Mouse (Mus musculus): Measurements from ENCODE around the gene Cbarp. TPM values are rescaled to one million over a fixed set of nuclear protein-coding genes. Genes with fewer than 3 reads are reported as not detected.

Gene Cbarp
- polyA plus RNA-seq, 1 experiment from 2014 or later: 30.0 TPM

DNA sequence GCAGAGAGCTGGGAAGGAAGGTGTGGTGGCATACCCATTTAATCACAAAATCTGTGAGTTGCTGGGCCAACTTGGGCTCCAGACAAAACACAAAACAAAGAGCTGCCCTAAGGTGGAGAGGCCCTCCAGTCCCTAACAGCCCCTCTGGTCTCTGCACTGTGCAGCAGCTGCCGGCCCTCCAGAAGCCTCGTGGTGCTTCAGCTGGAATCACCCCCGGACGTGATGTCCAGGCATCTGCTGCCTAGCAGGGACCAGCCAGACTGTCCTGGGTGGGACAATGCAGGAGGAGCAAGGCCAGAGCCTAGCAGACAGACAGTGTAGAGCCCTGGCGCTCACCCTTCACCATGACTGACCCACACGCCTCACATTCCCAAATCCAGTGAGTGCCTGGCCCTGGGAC, 49.1 kb downstream of the Cbarp start:
- ATAC-seq: no peak
- no peak for DNase-seq (ENCODE audit: low read depth, low spot score)
- ChIA-PET POLR2A (interaction anchor here (1.0 to 2.8 kb wide), 3 partner anchors 9 to 15 kb away, joined by 3 to 11 read pairs (median 4); no protein-coding TSS in a partner anchor), CTCF (interaction anchor here (0.6 to 1.9 kb wide), 3 partner anchors 10 to 36 kb away, joined by 3 to 6 read pairs (median 3); partner anchors contain the start of gene Sbno2)
- no peak for TF ChIP-seq CTCF (IDR thresholded peaks at IDR 0.05)
- in situ Hi-C loops (cut with MboI; ENCODE audit: low pct_unique_long_range_greater_than_20kb): no loop called here
- H3K27me3 ChIP-seq: no peaks in the 10 kb centered on the region

DNA sequence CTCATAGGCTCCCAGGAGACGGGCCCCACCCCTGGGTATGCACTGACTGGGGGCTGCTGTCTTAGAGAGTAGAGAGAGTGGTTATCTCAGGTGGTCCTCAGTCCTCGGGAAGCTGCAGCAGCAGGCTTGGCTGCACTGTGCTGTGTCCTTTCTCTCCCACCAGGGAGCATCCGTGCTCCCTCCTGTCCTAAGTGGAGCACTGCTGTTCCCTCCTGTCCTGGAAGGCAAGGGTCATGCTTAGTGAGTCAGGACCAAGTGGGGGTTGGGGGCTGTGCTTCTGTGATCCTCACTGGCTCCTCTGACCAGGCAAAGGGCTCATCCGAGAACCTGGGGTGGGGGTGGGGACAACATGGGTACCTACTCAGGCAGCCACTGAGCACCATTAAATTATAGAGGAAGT, 51.5 kb downstream of the Cbarp start:
- no peaks in the 10 kb centered on the region for H3K27me3 ChIP-seq
- POLR2A ChIA-PET: no interaction called here
- ATAC-seq: no peak

DNA sequence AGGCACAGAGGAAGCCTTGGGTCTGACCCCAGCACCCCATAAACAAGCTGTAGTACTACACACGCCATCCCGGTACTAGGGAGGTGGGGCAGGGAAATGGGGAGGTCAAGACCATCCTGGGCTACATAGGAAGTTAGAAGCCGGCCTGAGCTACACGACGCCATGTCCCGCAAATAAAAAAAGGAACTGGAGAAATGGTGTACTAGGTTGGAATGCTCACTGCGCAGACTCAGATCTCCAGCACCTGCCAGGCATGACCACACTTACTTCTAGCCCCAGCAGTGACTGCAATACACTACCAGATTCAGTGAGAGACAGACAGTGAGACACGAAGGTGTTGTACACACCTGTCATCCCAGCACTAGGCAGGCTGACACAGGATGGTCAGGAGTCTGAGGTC, 53.2 kb downstream of the Cbarp start:
- in situ Hi-C loops (cut with MboI; ENCODE audit: low pct_unique_long_range_greater_than_20kb): no loop called here
- ATAC-seq (no peak), DNase-seq (ENCODE audit: low read depth, low spot score) (no peak)
- POLR2A ChIA-PET: interaction anchor here (1.2 to 5.7 kb wide), 2 partner anchors 13 to 26 kb away, joined by 3 to 47 read pairs; no protein-coding TSS in a partner anchor
- CTCF ChIA-PET: interaction anchor here (1.0 to 1.2 kb wide), 2 partner anchors 11 to 20 kb away, joined by 3 to 4 read pairs; no protein-coding TSS in a partner anchor
- no peaks in the 10 kb centered on the region for H3K27me3 ChIP-seq
- no peak for TF ChIP-seq CTCF (IDR thresholded peaks at IDR 0.05)

More for the DNA sequence above, 51.5 kb downstream of the Cbarp start:
- CTCF ChIA-PET: no interaction called here
- no peak for TF ChIP-seq CTCF (IDR thresholded peaks at IDR 0.05)
- in situ Hi-C loops (cut with MboI; ENCODE audit: low pct_unique_long_range_greater_than_20kb): no loop called here
- no peak for DNase-seq (ENCODE audit: low read depth, low spot score)

DNA sequence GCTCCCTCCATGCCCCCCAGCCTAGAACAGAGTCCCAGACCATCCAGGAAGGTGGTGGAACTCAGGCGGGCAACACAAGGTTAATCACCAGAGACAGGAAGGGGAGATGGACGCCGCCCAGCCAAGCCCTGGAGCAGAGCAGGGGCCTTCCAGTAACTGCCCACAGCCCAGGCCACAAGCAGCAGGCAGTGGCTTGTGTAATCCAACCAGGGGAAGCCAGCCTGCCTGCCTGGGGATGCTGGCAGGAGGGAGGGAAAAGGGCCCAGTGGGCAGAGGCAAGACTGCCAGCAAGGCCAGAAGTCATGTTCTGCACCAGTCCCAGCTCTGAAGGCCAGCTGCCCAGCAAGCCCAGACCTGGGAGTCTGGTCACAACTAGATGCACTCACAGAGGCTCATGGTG, 53.8 kb downstream of the Cbarp start:
- no peak for TF ChIP-seq CTCF (IDR thresholded peaks at IDR 0.05)
- no peak for DNase-seq (ENCODE audit: low read depth, low spot score)
- H3K27me3 ChIP-seq: no peaks in the 10 kb centered on the region
- peak; percentile 78 for ATAC-seq
- in situ Hi-C loops (cut with MboI; ENCODE audit: low pct_unique_long_range_greater_than_20kb): no loop called here
- ChIA-PET CTCF (interaction anchor here (1.2 kb wide), 1 partner anchor 21 kb away, joined by 3 read pairs; no protein-coding TSS in a partner anchor), POLR2A (interaction anchor here (1.0 to 5.7 kb wide), 3 partner anchors 13 to 34 kb away, joined by 3 to 47 read pairs (median 3); no protein-coding TSS in a partner anchor)

DNA sequence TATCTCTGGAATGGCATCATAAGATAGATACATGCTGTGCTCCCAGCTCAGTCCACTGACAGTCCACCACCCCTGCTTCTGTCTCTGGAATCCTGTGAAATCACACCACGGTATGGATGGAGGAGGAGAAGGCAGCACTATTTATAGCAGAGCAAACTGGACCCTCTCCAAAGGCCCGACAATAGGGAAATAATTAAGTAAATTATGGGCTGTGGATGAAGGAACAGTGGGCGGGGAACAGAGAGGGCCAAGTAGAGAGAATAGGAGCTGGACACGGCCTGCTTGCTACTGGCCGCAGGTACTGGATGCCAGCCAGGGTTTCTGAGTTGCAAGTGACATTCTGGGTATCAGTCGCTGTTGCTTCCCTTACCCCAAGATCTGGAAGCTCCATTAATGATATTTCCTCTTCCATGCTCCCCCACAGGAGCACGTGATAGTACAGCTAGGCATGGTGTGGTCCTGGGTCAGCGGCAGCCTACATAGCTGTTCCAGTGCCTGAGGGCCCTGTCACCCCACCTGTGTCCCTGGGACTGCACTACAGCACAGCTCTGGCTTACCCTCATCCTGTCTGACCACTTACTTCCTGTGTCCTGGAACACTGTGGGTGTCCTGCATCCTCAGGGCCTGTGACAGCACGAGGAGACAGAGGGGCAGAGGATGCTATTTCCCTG, 55.7 kb downstream of the Cbarp start:
- CTCF ChIA-PET: interaction anchor here (0.7 to 1.4 kb wide), 2 partner anchors 9 to 15 kb away, joined by 3 to 4 read pairs; no protein-coding TSS in a partner anchor
- DNase-seq (ENCODE audit: low read depth, low spot score): peak; percentile 68
- POLR2A ChIA-PET: interaction anchor here (1.0 to 5.7 kb wide), 3 partner anchors 11 to 29 kb away, joined by 4 to 47 read pairs (median 7); no protein-coding TSS in a partner anchor

DNA sequence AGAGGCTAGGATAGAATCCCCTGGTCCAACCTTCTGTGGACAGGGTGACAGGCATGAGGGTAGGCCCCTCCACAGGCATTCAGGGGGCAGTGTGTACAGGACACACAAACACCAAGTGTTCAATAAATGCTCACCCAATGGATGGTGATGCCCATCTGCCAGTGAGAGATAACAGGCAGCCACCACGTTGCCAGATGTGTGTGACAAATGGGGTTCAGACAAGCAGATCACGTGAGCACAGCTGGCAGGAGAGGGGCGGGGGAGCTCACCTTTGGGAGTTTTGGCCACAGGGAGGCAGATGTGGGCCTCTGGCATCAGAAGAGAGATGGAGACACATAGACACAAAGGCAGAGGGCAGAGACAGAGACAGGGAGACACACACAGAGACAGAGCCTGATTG, 59.6 kb downstream of the Cbarp start:
- no peak for ATAC-seq
- H3K27me3 ChIP-seq: no peaks in the 10 kb centered on the region
- ChIA-PET POLR2A (interaction anchor here (1.2 to 1.9 kb wide), 2 partner anchors 9 to 25 kb away, joined by 3 to 4 read pairs; no protein-coding TSS in a partner anchor), CTCF (interaction anchor here (1.4 kb wide), 1 partner anchor 10 kb away, joined by 3 read pairs; no protein-coding TSS in a partner anchor)
- in situ Hi-C loops (cut with MboI; ENCODE audit: low pct_unique_long_range_greater_than_20kb): no loop called here
- no peak for DNase-seq (ENCODE audit: low read depth, low spot score)
- TF ChIP-seq CTCF (IDR thresholded peaks at IDR 0.05): no peak

More for the DNA sequence above, 55.7 kb downstream of the Cbarp start:
- peak; percentile 22 for ATAC-seq
- H3K27me3 ChIP-seq: no peaks in the 10 kb centered on the region
- in situ Hi-C loops (cut with MboI; ENCODE audit: low pct_unique_long_range_greater_than_20kb): no loop called here
- no peak for TF ChIP-seq CTCF (IDR thresholded peaks at IDR 0.05)

Other genes starting within 250 kb of the Cbarp start
- not detected for gene Cfd, start 250.0 kb downstream of the Cbarp start, polyA plus RNA-seq (2021)
- gene Med16, start 231.9 kb downstream of the Cbarp start, polyA plus RNA-seq (2021): 27.1 TPM
- not detected for gene Gm26602, start 230.0 kb downstream of the Cbarp start, polyA plus RNA-seq (2021)
- gene Kiss1r, start 223.9 kb downstream of the Cbarp start, polyA plus RNA-seq (2021): 2.1 TPM
- 101 TPM for gene R3hdm4, start 219.6 kb downstream of the Cbarp start, polyA plus RNA-seq (2021)
- gene Arid3a, start 213.8 kb downstream of the Cbarp start, polyA plus RNA-seq (2021): 5.9 TPM
- gene Wdr18, start 180.7 kb downstream of the Cbarp start, polyA plus RNA-seq (2021): 45.4 TPM
- 0.54 TPM for gene Grin3b, start 170.1 kb downstream of the Cbarp start, polyA plus RNA-seq (2021)
- 145 TPM for gene Tmem259, start 156.5 kb downstream of the Cbarp start, polyA plus RNA-seq (2021)
- 393 TPM for gene Cnn2, start 152.3 kb downstream of the Cbarp start, polyA plus RNA-seq (2021)
- 19.9 TPM for gene Abca7, start 144.3 kb downstream of the Cbarp start, polyA plus RNA-seq (2021)
- gene Arhgap45, start 124.2 kb downstream of the Cbarp start, polyA plus RNA-seq (2021): 0.85 TPM
- gene Polr2e, start 101.0 kb downstream of the Cbarp start, polyA plus RNA-seq (2021): 146 TPM
- 916 TPM for gene Gpx4, start 93.7 kb downstream of the Cbarp start, polyA plus RNA-seq (2021)
- gene Sbno2, start 35.3 kb downstream of the Cbarp start, polyA plus RNA-seq (2021): 181 TPM
- 140 TPM for gene Stk11, start 25.0 kb downstream of the Cbarp start, polyA plus RNA-seq (2021)
- 475 TPM for gene Atp5d, start 2.2 kb downstream of the Cbarp start, polyA plus RNA-seq (2021)
- gene Midn, start 7.4 kb upstream of the Cbarp start, polyA plus RNA-seq (2021): 116 TPM
- 62.1 TPM for gene Cirbp, start 25.1 kb upstream of the Cbarp start, polyA plus RNA-seq (2021)
- gene 1600002K03Rik, start 32.1 kb upstream of the Cbarp start, polyA plus RNA-seq (2021): 7.9 TPM
- 1.1 TPM for gene Efna2, start 38.6 kb upstream of the Cbarp start, polyA plus RNA-seq (2021)
- gene Mum1, start 85.6 kb upstream of the Cbarp start, polyA plus RNA-seq (2021): 41.4 TPM
- gene Ndufs7, start 108.3 kb upstream of the Cbarp start, polyA plus RNA-seq (2021): 182 TPM
- 8.2 TPM for gene Gamt, start 120.2 kb upstream of the Cbarp start, polyA plus RNA-seq (2021)
- gene Dazap1, start 120.7 kb upstream of the Cbarp start, polyA plus RNA-seq (2021): 157 TPM
- gene Rps15, start 151.6 kb upstream of the Cbarp start, polyA plus RNA-seq (2021): 1,353 TPM
- gene Apc2, start 155.1 kb upstream of the Cbarp start, polyA plus RNA-seq (2021): 0.14 TPM
- gene 2310011J03Rik, start 179.7 kb upstream of the Cbarp start, polyA plus RNA-seq (2021): 34.7 TPM
- 6.2 TPM for gene Pcsk4, start 188.7 kb upstream of the Cbarp start, polyA plus RNA-seq (2021)
- 6.9 TPM for gene Reep6, start 189.1 kb upstream of the Cbarp start, polyA plus RNA-seq (2021)
- gene Adamtsl5, start 207.6 kb upstream of the Cbarp start, polyA plus RNA-seq (2021): 1.2 TPM
- 0.62 TPM for gene Plk5, start 215.6 kb upstream of the Cbarp start, polyA plus RNA-seq (2021)
- 30.6 TPM for gene Mex3d, start 246.8 kb upstream of the Cbarp start, polyA plus RNA-seq (2021)